Mouse (Mus musculus) regulatory T cell (primary cell): ENCODE measurements around the gene Rabgap1l.

Experiments
- in situ Hi-C: fragments of 300-600 bp; cut with MboI, MseI; formaldehyde crosslinking; loops from one replicate; pipeline ENCODE4 v1.15.1; 2025; ENCODE audit warnings: high pct_unique_total_duplicates

Rabgap1l gene

GRCm38 (mm10) chr1:160597369-160597768 is 195.6 kb downstream of the Rabgap1l start:
- in situ Hi-C loops, result no loop called here

- in situ Hi-C loops, result no loop called here
These were observed 196.1 kb downstream of the Rabgap1l start for GRCm38 (mm10) chr1:160596948-160597270.

- in situ Hi-C loops, result no loop called here
These were observed 196.6 kb downstream of the Rabgap1l start for GRCm38 (mm10) chr1:160596252-160596947.

GRCm38 (mm10) chr1:160594576-160594975 is 198.4 kb downstream of the Rabgap1l start:
- in situ Hi-C loops, result no loop called here

- in situ Hi-C loops, result no loop called here
These were observed 198.9 kb downstream of the Rabgap1l start for GRCm38 (mm10) chr1:160594066-160594465.

- in situ Hi-C loops, result no loop called here
These were observed 204.0 kb downstream of the Rabgap1l start for GRCm38 (mm10) chr1:160588911-160589590.

- in situ Hi-C loops, result no loop called here
These were observed 213.4 kb downstream of the Rabgap1l start for GRCm38 (mm10) chr1:160579309-160580233.

GRCm38 (mm10) chr1:160576124-160576523 is 216.9 kb downstream of the Rabgap1l start:
- in situ Hi-C loops, result no loop called here

- in situ Hi-C loops, result no loop called here
These were observed 219.0 kb downstream of the Rabgap1l start for GRCm38 (mm10) chr1:160574039-160574438.

- in situ Hi-C loops, result loop anchor here (10.0 kb wide), 1 partner anchor 378 kb away; no protein-coding TSS in a partner anchor
These were observed 226.6 kb downstream of the Rabgap1l start for GRCm38 (mm10) chr1:160566458-160566857.

GRCm38 (mm10) chr1:160561381-160561780 is 231.6 kb downstream of the Rabgap1l start:
- in situ Hi-C loops, result loop anchor here (10.0 kb wide), 1 partner anchor 383 kb away; no protein-coding TSS in a partner anchor

- in situ Hi-C loops, result no loop called here
These were observed 242.4 kb downstream of the Rabgap1l start for GRCm38 (mm10) chr1:160550636-160551035.

GRCm38 (mm10) chr1:160547934-160548876 is 244.8 kb downstream of the Rabgap1l start:
- in situ Hi-C loops, result no loop called here

- in situ Hi-C loops, result no loop called here
These were observed 257.4 kb downstream of the Rabgap1l start for GRCm38 (mm10) chr1:160535649-160536048.

- in situ Hi-C loops, result no loop called here
These were observed 258.3 kb downstream of the Rabgap1l start for GRCm38 (mm10) chr1:160534571-160535335.

GRCm38 (mm10) chr1:160533209-160533820 is 259.7 kb downstream of the Rabgap1l start:
- in situ Hi-C loops, result no loop called here

- in situ Hi-C loops, result no loop called here
These were observed 261.6 kb downstream of the Rabgap1l start for GRCm38 (mm10) chr1:160531402-160531801.

GRCm38 (mm10) chr1:160521918-160522317 is 271.1 kb downstream of the Rabgap1l start:
- in situ Hi-C loops, result no loop called here

- in situ Hi-C loops, result no loop called here
These were observed 272.3 kb downstream of the Rabgap1l start for GRCm38 (mm10) chr1:160520665-160521064.
